Mouse (Mus musculus): ENCODE measurements at regions not wholly inside any gene's neighbourhood (a gene's known extent, or its start where the extent isn't known, plus 50 kb on each side); places are given as distances from the start of the nearest gene placed in this dataset.

GRCm38 (mm10) chr12:92509494-92509893, 660.5 kb upstream of the Sel1l start:
- DNase-seq (ENCODE audit: low spot score), result no peak

GRCm38 (mm10) chr12:92508796-92509489, 660.0 kb upstream of the Sel1l start:
- DNase-seq (ENCODE audit: low spot score), result no peak

GRCm38 (mm10) chr12:92483984-92484383, 635.0 kb upstream of the Sel1l start:
- no peak for DNase-seq (ENCODE audit: low spot score)

- no peak for DNase-seq (ENCODE audit: low spot score)
Measured at GRCm38 (mm10) chr12:92474293-92475062, 625.5 kb upstream of the Sel1l start.

GRCm38 (mm10) chr12:92451110-92451818, 602.3 kb upstream of the Sel1l start:
- DNase-seq (ENCODE audit: low spot score), result peak; percentile 1

- DNase-seq (ENCODE audit: low spot score), result no peak
Measured at GRCm38 (mm10) chr12:92418458-92418857, 569.5 kb upstream of the Sel1l start.

- DNase-seq (ENCODE audit: low spot score), result peak; percentile 40
Measured at GRCm38 (mm10) chr12:92405506-92405905, 556.5 kb upstream of the Sel1l start.

- no peak for DNase-seq (ENCODE audit: low spot score)
Measured at GRCm38 (mm10) chr12:92400987-92401386, 552.0 kb upstream of the Sel1l start.

GRCm38 (mm10) chr12:92386195-92386594, 537.2 kb upstream of the Sel1l start:
- no peak for DNase-seq (ENCODE audit: low spot score)

- peak; percentile 6 for DNase-seq (ENCODE audit: low spot score)
Measured at GRCm38 (mm10) chr12:92384266-92384937, 535.4 kb upstream of the Sel1l start.

GRCm38 (mm10) chr12:92379130-92379529, 530.2 kb upstream of the Sel1l start:
- DNase-seq (ENCODE audit: low spot score), result peak; percentile 27

- peak; percentile 55 for DNase-seq (ENCODE audit: low spot score)
Measured at GRCm38 (mm10) chr12:92365926-92366325, 517.0 kb upstream of the Sel1l start.

- no peak for DNase-seq (ENCODE audit: low spot score)
Measured at GRCm38 (mm10) chr12:92353386-92354257, 504.7 kb upstream of the Sel1l start.

- no peak for DNase-seq (ENCODE audit: low spot score)
Measured at GRCm38 (mm10) chr12:92318241-92318640, 469.3 kb upstream of the Sel1l start.

- no peak for DNase-seq (ENCODE audit: low spot score)
Measured at GRCm38 (mm10) chr12:92317609-92318008, 468.7 kb upstream of the Sel1l start.

- no peak for DNase-seq (ENCODE audit: low spot score)
Measured at GRCm38 (mm10) chr12:92316285-92316684, 467.3 kb upstream of the Sel1l start.

- no peak for DNase-seq (ENCODE audit: low spot score)
Measured at GRCm38 (mm10) chr12:92315820-92316219, 466.9 kb upstream of the Sel1l start.

- DNase-seq (ENCODE audit: low spot score), result peak; percentile 87
Measured at GRCm38 (mm10) chr12:92302951-92303591, 454.1 kb upstream of the Sel1l start.

GRCm38 (mm10) chr12:92294887-92295286, 445.9 kb upstream of the Sel1l start:
- DNase-seq (ENCODE audit: low spot score), result no peak

- DNase-seq (ENCODE audit: low spot score), result no peak
Measured at GRCm38 (mm10) chr12:92293341-92293720, 444.4 kb upstream of the Sel1l start.

Measured in retina, embryonic 14.5 days (tissue).